In genomic region chr19:24861612-24862451, GRCm38 (mm10) we compare ENCODE assay signal across 8 mouse cellular contexts. TPM values are rescaled to one million over a fixed set of nuclear protein-coding genes. Genes with fewer than 3 reads are reported as not detected.
DNase-seq lines count a peak whose midpoint lies in the region; ATAC-seq and TF ChIP-seq lines count a peak whose summit lies in the region.

Gene Pgm5, minus strand, starts transcription at chr19:24861855.

- TF ChIP-seq POLR2A in myocyte (IDR thresholded peaks at IDR 0.05; ENCODE audit: insufficient read length, low read depth), result peak; percentile 56

- H3K36me3 ChIP-seq in forebrain, embryonic 12.5 days (replicated peaks), result no peaks in the 10 kb centered on the region
- H3K36me3 ChIP-seq in limb, embryonic 11.5 days (ENCODE audit: control insufficient read depth, insufficient read depth, low read length), result no peaks in the 10 kb centered on the region
- no peaks in the 10 kb centered on the region for H3K36me3 ChIP-seq in myocyte (ENCODE audit: control insufficient read depth, insufficient read depth)

- ATAC-seq in forebrain, embryonic 12.5 days (ENCODE audit: low FRiP score), result no peak; the same call in 1 of the 2 replicates
- peak; percentile 39; the same call in 1 of the 2 replicates for ATAC-seq in limb, embryonic 11.5 days (ENCODE audit: insufficient number of reproducible peaks, low FRiP score, low TSS enrichment, low read depth)

- H3K4me1 ChIP-seq in forebrain, embryonic 12.5 days, result peaks cover 11% of the 10 kb centered on the region
- H3K4me1 ChIP-seq in limb, embryonic 11.5 days (ENCODE audit: control insufficient read depth, insufficient read depth, low read length), result peaks cover 5% of the 10 kb centered on the region; the same call in 1 of the 2 replicates

- H3K27me3 ChIP-seq in forebrain, embryonic 12.5 days, result peaks cover 34% of the 10 kb centered on the region
- peaks cover 6% of the 10 kb centered on the region; the same call in 1 of the 2 replicates for H3K27me3 ChIP-seq in limb, embryonic 11.5 days (ENCODE audit: control insufficient read depth, insufficient read depth, low read length)
- peaks cover 5% of the 10 kb centered on the region for H3K27me3 ChIP-seq in myocyte (ENCODE audit: control insufficient read depth, insufficient read depth, insufficient read length)

- H3K4me2 ChIP-seq in forebrain, embryonic 12.5 days, result peak within 1 kb of the TSS; percentile 69
- H3K4me2 ChIP-seq in limb, embryonic 11.5 days (ENCODE audit: low read depth, severe bottlenecking), result peak within 1 kb of the TSS; percentile 75
- H3K4me2 ChIP-seq in myocyte (ENCODE audit: low read depth), result peak within 1 kb of the TSS; percentile 59

- no peak within 1 kb of the TSS for H3K27ac ChIP-seq in forebrain, embryonic 12.5 days
- no peak within 1 kb of the TSS for H3K27ac ChIP-seq in limb, embryonic 11.5 days (replicated peaks; ENCODE audit: low read depth, low read length)

- H3K9me3 ChIP-seq in forebrain, embryonic 12.5 days, result no peaks in the 10 kb centered on the region
- H3K9me3 ChIP-seq in limb, embryonic 11.5 days (ENCODE audit: control insufficient read depth, low read length), result no peaks in the 10 kb centered on the region

- H3K4me3 ChIP-seq in forebrain, embryonic 12.5 days (replicated peaks), result peak within 1 kb of the TSS; percentile 43
- peak within 1 kb of the TSS; percentile 38 for H3K4me3 ChIP-seq in limb, embryonic 11.5 days (ENCODE audit: low read depth, low read length)
- peak within 1 kb of the TSS; percentile 27 for H3K4me3 ChIP-seq in myocyte

- 1% methylated on average over 39 of the region's 39 CpGs for WGBS in forebrain, embryonic 12.5 days
- under 1% methylated on average over 39 of the region's 39 CpGs for WGBS in limb, embryonic 11.5 days

- no peaks in the 10 kb centered on the region for H3K79me2 ChIP-seq in myocyte (ENCODE audit: control insufficient read depth, insufficient read depth)

- intact Hi-C loops in heart, postnatal 14 days (cut with DNase I), result loop anchor here (5.0 kb wide), 1 partner anchor 65 kb away; no protein-coding TSS in a partner anchor
- intact Hi-C loops in left cerebral cortex, postnatal 25 days (cut with DNase I), result no loop called here

- H3K9ac ChIP-seq in forebrain, embryonic 12.5 days, result peak within 1 kb of the TSS; percentile 48
- peak within 1 kb of the TSS; percentile 55 for H3K9ac ChIP-seq in limb, embryonic 11.5 days (ENCODE audit: low read length)

- DNase-seq in kidney, adult 11 months, result peak; percentile 3
- no peak for DNase-seq in kidney, adult 8-10 months
- DNase-seq in heart, postnatal 14 days, result peak; percentile 74 to 75
- peak; percentile 42 for DNase-seq in limb, embryonic 11.5 days (ENCODE audit: low spot score)
- no peak for DNase-seq in cerebellum, adult 9-11 months
- DNase-seq in left cerebral cortex, postnatal 25 days (ENCODE audit: low spot score in 2 of 2), result no peak

- no peak within 1 kb of the TSS for H3ac ChIP-seq in myocyte (ENCODE audit: control insufficient read depth, insufficient read length)

TF ChIP-seq in myocyte, 11 proteins besides CTCF, POLR2A, EP300 and RAD21:
- TF ChIP-seq MAX (IDR thresholded peaks at IDR 0.05; ENCODE audit: low read depth) (no peak), SRF (IDR thresholded peaks at IDR 0.05; ENCODE audit: control insufficient read depth, insufficient read length, low read depth) (no peak), USF1 (IDR thresholded peaks at IDR 0.05; ENCODE audit: low read depth) (no peak), TCF3 (IDR thresholded peaks at IDR 0.05; ENCODE audit: insufficient read length, low read depth) (no peak), MYOD1 (IDR thresholded peaks at IDR 0.05; ENCODE audit: control insufficient read depth in 1 of 3, insufficient read length in 2 of 3, low read depth in 2 of 3) (peak in 1 of 3 experiments; percentile 1), MYOG (IDR thresholded peaks at IDR 0.05; ENCODE audit: control insufficient read depth in 1 of 3, insufficient read depth in 1 of 3, insufficient read length in 2 of 3, low read depth in 2 of 3) (peak in 2 of 3 experiments; percentile 38 to 39), POLR2AphosphoS2 (IDR thresholded peaks at IDR 0.05; ENCODE audit: insufficient read length, low read depth) (peak; percentile 54), REST (IDR thresholded peaks at IDR 0.05; ENCODE audit: insufficient read depth, insufficient read length) (no peak), CEBPB (IDR thresholded peaks at IDR 0.05; ENCODE audit: insufficient read depth, poor library complexity, severe bottlenecking) (no peak), E2F4 (IDR thresholded peaks at IDR 0.05; ENCODE audit: insufficient read depth) (no peak), TCF12 (IDR thresholded peaks at IDR 0.05; ENCODE audit: insufficient read depth, poor library complexity, severe bottlenecking) (no peak)

RNA-seq across cellular contexts. Expression of gene Pgm5, which starts in this region (rescaled TPM):
- 0.21 and 0.61 TPM in 2 replicates for polyA plus RNA-seq in forebrain, embryonic 12.5 days (2016; fragmentation: Nextera tagmentation; extraction: Ambion mirVana)
- total RNA-seq in heart, postnatal 14 days (2021), result 10 to 100 TPM; 84.6 to 88.8 TPM
- polyA plus RNA-seq in limb, embryonic 11.5 days (2014; fragmentation: Nextera tagmentation; extraction: Ambion mirVana), result 1.6 and 1.7 TPM in 2 replicates
- 68.6 TPM for polyA plus RNA-seq in myocyte (2012; fragmentation: generic; extraction: Trizol)
- 1 to 10 TPM; 4.4 to 5.7 TPM for total RNA-seq in left cerebral cortex, postnatal 25 days (2021)

Comparison
In these comparisons a context has a peak if more than half of its experiments do, and no peak if none do; other contexts are left out.
1. RNA of gene Pgm5 (total RNA-seq): 84.6 to 88.8 TPM in heart, postnatal 14 days; 4.4 to 5.7 TPM in left cerebral cortex, postnatal 25 days; every median in the first group is over 10 times any median in the second.
2. RNA of gene Pgm5 (polyA plus RNA-seq): 68.6 TPM in myocyte (single experiment); 1.6 to 1.7 TPM in limb, embryonic 11.5 days and 0.21 to 0.61 TPM in forebrain, embryonic 12.5 days; every median in the first group is over 10 times any median in the second.
3. DNase-seq: peak in kidney, adult 11 months (single experiment), heart, postnatal 14 days (2 of 2) and limb, embryonic 11.5 days (single experiment); none in kidney, adult 8-10 months (0 of 2), cerebellum, adult 9-11 months (single experiment) and left cerebral cortex, postnatal 25 days (0 of 2).
4. Peak in every context shown above with its lines, with median percentiles within 50 percentile points of each other: H3K4me2 ChIP-seq and H3K4me3 ChIP-seq.